Mouse (Mus musculus): ENCODE results near the gene Scrn3.

DNA sequence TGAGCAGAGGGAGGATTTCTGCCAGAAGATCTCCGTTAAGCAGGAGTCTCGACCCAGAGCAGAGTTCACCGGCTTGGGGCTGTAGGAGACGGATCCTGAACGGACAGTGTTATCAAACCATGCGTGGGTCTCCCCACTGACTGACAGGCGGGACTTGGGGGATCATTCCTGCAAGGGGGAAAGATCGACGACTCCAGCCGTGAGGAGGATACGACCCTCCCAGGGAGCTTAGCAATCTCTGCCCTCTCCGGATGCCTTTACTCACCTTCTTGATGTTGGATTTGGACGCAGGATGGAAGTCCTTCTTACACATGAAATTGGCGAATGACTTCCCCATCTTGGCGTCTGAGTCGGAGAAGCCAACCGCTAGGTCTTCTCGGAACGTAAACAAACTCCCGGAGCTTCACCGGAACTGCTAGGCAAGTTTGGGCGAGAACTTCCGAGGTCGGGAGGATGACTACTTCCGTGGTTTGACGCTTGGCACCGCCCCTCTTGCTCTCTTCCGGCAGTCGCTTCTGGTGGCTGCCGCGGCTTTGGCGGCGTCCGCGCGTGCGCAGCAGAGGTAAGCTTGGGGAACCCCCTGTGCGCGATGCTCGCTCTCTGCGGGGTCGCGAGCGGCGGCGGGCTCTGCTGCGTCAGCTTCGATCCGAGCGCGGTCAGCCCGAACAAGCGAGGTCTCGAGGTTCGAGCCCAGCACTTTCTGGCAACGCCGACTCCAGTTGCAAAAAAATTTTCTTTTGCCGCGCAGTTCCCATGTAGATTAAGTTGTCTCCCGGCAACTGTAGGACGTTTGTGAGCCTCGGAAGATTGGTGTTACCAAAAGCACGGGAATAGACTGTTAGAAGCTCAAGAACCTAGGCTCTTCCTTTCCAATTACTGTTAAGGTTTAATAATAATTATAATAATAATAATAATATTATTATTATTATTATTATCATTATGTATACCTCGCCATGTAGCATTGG lies at the start of gene Scrn3, which contains the start of gene Cir1:
- TF ChIP-seq CTCF (IDR thresholded peaks at IDR 0.05; ENCODE audit: low read depth, low read length) = no peak
- peak; percentile 87 for TF ChIP-seq POLR2A (IDR thresholded peaks at IDR 0.05; ENCODE audit: extremely low read depth, insufficient read depth, low read length)

Measured in liver, adult 2 months (tissue).